In genomic region chr15:27451760-27452159, GRCm38 (mm10) we compare ENCODE assay signal across 33 mouse cellular contexts. TPM values are rescaled to one million over a fixed set of nuclear protein-coding genes. Genes with fewer than 3 reads are reported as not detected.
A peak's percentile ranks its signal among the peaks of the same experiment; 100 is the strongest.
DNase-seq lines count a peak whose midpoint lies in the region; ATAC-seq and TF ChIP-seq lines count a peak whose summit lies in the region.
"Had no signal": no experiment of that assay in that cellular context is flagged by ENCODE, and none has a peak within 500 bp of the region (broad histone marks: within the 10 kb centered on the region; RNA-seq: fewer than 3 reads in every experiment).

No protein-coding gene starts in this region.

- TF ChIP-seq CTCF in liver, postnatal 0 days (IDR thresholded peaks at IDR 0.05; ENCODE audit: low read depth), result no peak

- no peak overlapping the region for H3K4me2 ChIP-seq in liver, embryonic 12.5 days
- H3K4me2 ChIP-seq in liver, postnatal 0 days (ENCODE audit: low read depth, low read length), result no peak overlapping the region
- H3K4me2 ChIP-seq: embryonic facial prominence, embryonic 12.5 days; forebrain, embryonic 13.5 days; heart, embryonic 13.5 days; kidney, embryonic 15.5 days; lung, embryonic 15.5 days; midbrain, embryonic 15.5 days; neural tube, embryonic 15.5 days had no signal

- peak; percentile 95 for TF ChIP-seq EP300 in liver, postnatal 0 days (IDR thresholded peaks at IDR 0.05; ENCODE audit: low read depth)

- 46% methylated on average over 3 of the region's 3 CpGs for WGBS in liver, embryonic 12.5 days (ENCODE audit: insufficient replicate concordance)
- WGBS in liver, postnatal 0 days (ENCODE audit: insufficient replicate concordance), result 52% methylated on average over 3 of the region's 3 CpGs
- WGBS in hindbrain, embryonic 10.5 days, result 88% methylated on average over 3 of the region's 3 CpGs

- no peak overlapping the region for H3K4me3 ChIP-seq in liver, embryonic 12.5 days
- H3K4me3 ChIP-seq in liver, postnatal 0 days (ENCODE audit: low read depth, low read length), result no peak overlapping the region
- no peak overlapping the region for H3K4me3 ChIP-seq in hindbrain, embryonic 10.5 days
- H3K4me3 ChIP-seq: embryonic facial prominence, embryonic 12.5 days; erythroblast, embryonic 14.5 days; forebrain, embryonic 13.5 days; heart, embryonic 13.5 days; kidney, embryonic 15.5 days; layer of hippocampus, adult 2 months; lung, embryonic 15.5 days; midbrain, embryonic 15.5 days; neural tube, embryonic 15.5 days had no signal

- DNase-seq in MEL-GATA-1-ER (ENCODE audit: extremely low read depth, low read depth), result peak; percentile 14
- DNase-seq in liver, postnatal 0 days, result no peak
- no peak for DNase-seq in ovary, postnatal 10 days (ENCODE audit: low spot score)
- no peak for DNase-seq in kidney, postnatal 25 days
- DNase-seq in hindbrain, embryonic 10.5 days (ENCODE audit: low spot score), result no peak
- DNase-seq: adrenal gland, adult 8-10 months; cerebellum, adult 11 months; cerebellum, adult 9-10 months; cerebellum, postnatal 36 days; embryo, embryonic 11 days; gastrocnemius, postnatal 25 days; heart, postnatal 10 days; kidney, adult 18-20 months; kidney, postnatal 36 days; lung, postnatal 4 days; right cerebral cortex, adult 18-20 months; right cerebral cortex, postnatal 4 days; thymus, adult 2 months; thymus, postnatal 36 days had no signal

- no peaks in the 10 kb centered on the region for H3K36me3 ChIP-seq in liver, embryonic 12.5 days
- H3K36me3 ChIP-seq in liver, postnatal 0 days (replicated peaks; ENCODE audit: insufficient read depth, low read length), result no peaks in the 10 kb centered on the region
- no peaks in the 10 kb centered on the region for H3K36me3 ChIP-seq in hindbrain, embryonic 10.5 days
- H3K36me3 ChIP-seq: embryonic facial prominence, embryonic 12.5 days; heart, embryonic 13.5 days; kidney, embryonic 15.5 days; lung, embryonic 15.5 days; midbrain, embryonic 15.5 days; neural tube, embryonic 15.5 days had no signal

- peaks cover 12% of the 10 kb centered on the region for H3K4me1 ChIP-seq in liver, embryonic 12.5 days
- H3K4me1 ChIP-seq in liver, postnatal 0 days (ENCODE audit: insufficient read depth), result no peaks in the 10 kb centered on the region
- H3K4me1 ChIP-seq in hindbrain, embryonic 10.5 days (replicated peaks), result no peaks in the 10 kb centered on the region
- H3K4me1 ChIP-seq: forebrain, embryonic 13.5 days; heart, embryonic 13.5 days; kidney, embryonic 15.5 days; lung, embryonic 15.5 days; midbrain, embryonic 15.5 days; neural tube, embryonic 15.5 days had no signal

- H3K9ac ChIP-seq in liver, embryonic 12.5 days, result no peak overlapping the region
- H3K9ac ChIP-seq in liver, postnatal 0 days (replicated peaks), result no peak overlapping the region
- H3K9ac ChIP-seq: embryonic facial prominence, embryonic 12.5 days; forebrain, embryonic 13.5 days; heart, embryonic 13.5 days; kidney, embryonic 15.5 days; lung, embryonic 15.5 days; midbrain, embryonic 15.5 days; neural tube, embryonic 15.5 days had no signal

- H3K27ac ChIP-seq in liver, embryonic 12.5 days, result no peak overlapping the region
- no peak overlapping the region for H3K27ac ChIP-seq in liver, postnatal 0 days (ENCODE audit: low read depth)
- H3K27ac ChIP-seq in hindbrain, embryonic 10.5 days, result no peak overlapping the region
- H3K27ac ChIP-seq: embryonic facial prominence, embryonic 12.5 days; forebrain, embryonic 13.5 days; heart, embryonic 13.5 days; kidney, embryonic 15.5 days; lung, embryonic 15.5 days; midbrain, embryonic 15.5 days; neural tube, embryonic 15.5 days; stomach, postnatal 0 days had no signal

- no peaks in the 10 kb centered on the region for H3K27me3 ChIP-seq in liver, embryonic 12.5 days (replicated peaks)
- no peaks in the 10 kb centered on the region for H3K27me3 ChIP-seq in liver, postnatal 0 days (ENCODE audit: insufficient read depth, low read length)
- H3K27me3 ChIP-seq in hindbrain, embryonic 10.5 days (ENCODE audit: insufficient read depth, poor library complexity, severe bottlenecking), result no peaks in the 10 kb centered on the region
- H3K27me3 ChIP-seq: embryonic facial prominence, embryonic 12.5 days; forebrain, embryonic 13.5 days; heart, embryonic 13.5 days; kidney, embryonic 15.5 days; lung, embryonic 15.5 days; midbrain, embryonic 15.5 days; neural tube, embryonic 15.5 days had no signal

- peak; percentile 50 for ATAC-seq in common myeloid progenitor, adult 5-6 weeks (replicated peaks; ENCODE audit: low read depth, poor library complexity, severe bottlenecking)
- peak; percentile 76 for ATAC-seq in liver, embryonic 12.5 days
- peak; percentile 71 for ATAC-seq in liver, postnatal 0 days
- ATAC-seq: CD4-positive, CD25-positive, alpha-beta regulatory T cell, adult 4 months; forebrain, embryonic 13.5 days; hindbrain, embryonic 16.5 days; midbrain, embryonic 15.5 days had no signal

- H3K9me3 ChIP-seq in liver, embryonic 12.5 days (replicated peaks), result no peaks in the 10 kb centered on the region
- no peaks in the 10 kb centered on the region for H3K9me3 ChIP-seq in liver, postnatal 0 days (ENCODE audit: low read length)
- H3K9me3 ChIP-seq in hindbrain, embryonic 10.5 days, result no peaks in the 10 kb centered on the region
- H3K9me3 ChIP-seq: embryonic facial prominence, embryonic 12.5 days; forebrain, embryonic 13.5 days; heart, embryonic 13.5 days; kidney, embryonic 15.5 days; lung, embryonic 15.5 days; midbrain, embryonic 15.5 days; neural tube, embryonic 15.5 days had no signal

RNA-seq across cellular contexts. Expression of gene Ank, which starts 14.7 kb away (rescaled TPM):
- total RNA-seq in common myeloid progenitor, adult 5-6 weeks (2017), result 28.5 and 29.8 TPM in 2 replicates
- polyA plus RNA-seq in liver, embryonic 12.5 days (2016; fragmentation: Nextera tagmentation; extraction: Ambion mirVana), result 13.6 and 14.2 TPM in 2 replicates
- 7.8 and 8.3 TPM in 2 replicates for polyA plus RNA-seq in liver, postnatal 0 days (2015; fragmentation: Nextera tagmentation; extraction: Ambion mirVana)
- 8.4 and 11.0 TPM in 2 replicates for polyA plus RNA-seq in hindbrain, embryonic 10.5 days (2016; fragmentation: Nextera tagmentation; extraction: Ambion mirVana)
